In the genomic region with DNA sequence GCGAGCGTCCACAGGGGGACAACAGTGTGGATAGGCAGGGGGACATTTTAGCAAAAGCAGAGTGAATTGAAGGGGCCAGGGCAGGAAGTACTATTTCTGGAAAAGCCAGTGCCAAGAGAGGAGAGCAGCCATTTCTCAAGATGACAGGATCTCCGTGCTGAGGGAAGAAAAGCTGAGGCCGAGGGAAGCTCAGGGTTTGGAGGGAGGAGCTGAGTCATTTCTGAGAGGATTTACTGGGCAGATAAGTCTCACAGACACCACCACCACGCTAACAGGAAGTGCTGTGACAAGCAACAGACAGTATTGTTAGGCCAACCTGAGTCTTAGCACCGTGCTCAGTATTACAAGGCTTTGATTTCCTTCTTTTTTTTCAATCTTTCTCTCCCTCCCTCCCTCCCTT, we compare ENCODE assay signal across 9 mouse cellular contexts.
A peak's percentile ranks its signal among the peaks of the same experiment; 100 is the strongest.
DNase-seq lines count a peak whose midpoint lies in the region; ATAC-seq and TF ChIP-seq lines count a peak whose summit lies in the region.
"Had no signal": no experiment of that assay in that cellular context is flagged by ENCODE, and none has a peak within 500 bp of the region (broad histone marks: within the 10 kb centered on the region; RNA-seq: fewer than 3 reads in every experiment).

No protein-coding gene starts in this region.

- no peaks in the 10 kb centered on the region for H3K27me3 ChIP-seq in hindbrain, embryonic 11.5 days (ENCODE audit: control insufficient read depth, insufficient read depth, low read length)
- H3K27me3 ChIP-seq in hindbrain, embryonic 10.5 days (ENCODE audit: insufficient read depth, poor library complexity, severe bottlenecking), result no peaks in the 10 kb centered on the region
- no peaks in the 10 kb centered on the region for H3K27me3 ChIP-seq in intestine, postnatal 0 days (replicated peaks; ENCODE audit: control insufficient read depth, insufficient read depth, low read length)
- H3K27me3 ChIP-seq in midbrain, embryonic 15.5 days (replicated peaks), result no peaks in the 10 kb centered on the region

- no peak for TF ChIP-seq CTCF in intestine, postnatal 0 days (IDR thresholded peaks at IDR 0.05; ENCODE audit: low read depth)

- no peak overlapping the region for H3K4me2 ChIP-seq in hindbrain, embryonic 11.5 days (replicated peaks; ENCODE audit: low read depth, low read length)
- H3K4me2 ChIP-seq in intestine, postnatal 0 days (replicated peaks; ENCODE audit: low read depth), result no peak overlapping the region
- H3K4me2 ChIP-seq in midbrain, embryonic 15.5 days, result no peak overlapping the region

- WGBS in hindbrain, embryonic 11.5 days, result 63% methylated on average over 6 of the region's 6 CpGs
- 81% methylated on average over 6 of the region's 6 CpGs for WGBS in hindbrain, embryonic 10.5 days
- 25% methylated on average over 6 of the region's 6 CpGs for WGBS in intestine, postnatal 0 days
- 46% methylated on average over 6 of the region's 6 CpGs for WGBS in midbrain, embryonic 15.5 days

- no peaks in the 10 kb centered on the region for H3K9me3 ChIP-seq in hindbrain, embryonic 11.5 days (ENCODE audit: control insufficient read depth, low read length)
- no peaks in the 10 kb centered on the region for H3K9me3 ChIP-seq in hindbrain, embryonic 10.5 days
- no peaks in the 10 kb centered on the region for H3K9me3 ChIP-seq in intestine, postnatal 0 days (ENCODE audit: control insufficient read depth)
- H3K9me3 ChIP-seq in midbrain, embryonic 15.5 days, result no peaks in the 10 kb centered on the region

- no peak for DNase-seq in hindbrain, embryonic 11.5 days (ENCODE audit: low spot score)
- DNase-seq in hindbrain, embryonic 10.5 days (ENCODE audit: low spot score), result no peak
- peak; percentile 45 to 62 for DNase-seq in adrenal gland, postnatal 36 days
- DNase-seq in left cerebral cortex, adult 9 months (ENCODE audit: low spot score in 2 of 2), result no peak
- no peak for DNase-seq in cerebellum, adult 8-10 months
- DNase-seq: forebrain, postnatal 0 days had no signal

- H3K9ac ChIP-seq in hindbrain, embryonic 11.5 days (ENCODE audit: low read depth, low read length), result no peak overlapping the region
- H3K9ac ChIP-seq in intestine, postnatal 0 days (ENCODE audit: low read depth, low read length), result no peak overlapping the region
- no peak overlapping the region for H3K9ac ChIP-seq in midbrain, embryonic 15.5 days
- H3K9ac ChIP-seq: forebrain, postnatal 0 days had no signal

- H3K4me3 ChIP-seq in hindbrain, embryonic 11.5 days (ENCODE audit: low read depth, low read length), result no peak overlapping the region
- no peak overlapping the region for H3K4me3 ChIP-seq in hindbrain, embryonic 10.5 days
- H3K4me3 ChIP-seq in intestine, postnatal 0 days (ENCODE audit: low read depth, low read length), result no peak overlapping the region
- no peak overlapping the region for H3K4me3 ChIP-seq in midbrain, embryonic 15.5 days

- H3K36me3 ChIP-seq in hindbrain, embryonic 11.5 days (ENCODE audit: control insufficient read depth, insufficient read depth, low read length), result no peaks in the 10 kb centered on the region
- H3K36me3 ChIP-seq in hindbrain, embryonic 10.5 days, result peaks cover 27% of the 10 kb centered on the region
- H3K36me3 ChIP-seq in intestine, postnatal 0 days (ENCODE audit: control insufficient read depth, insufficient read depth), result no peaks in the 10 kb centered on the region
- peaks cover 6% of the 10 kb centered on the region; the same call in 1 of the 2 replicates for H3K36me3 ChIP-seq in midbrain, embryonic 15.5 days (replicated peaks)

- peak overlapping the region; percentile 7; the same call in 1 of the 2 replicates for H3K27ac ChIP-seq in hindbrain, embryonic 11.5 days (ENCODE audit: low read depth, low read length)
- H3K27ac ChIP-seq in hindbrain, embryonic 10.5 days, result no peak overlapping the region
- no peak overlapping the region; the same call in 1 of the 2 replicates for H3K27ac ChIP-seq in intestine, postnatal 0 days (ENCODE audit: low read depth, low read length)
- peak overlapping the region; percentile 72 for H3K27ac ChIP-seq in midbrain, embryonic 15.5 days

- no peaks in the 10 kb centered on the region for H3K4me1 ChIP-seq in hindbrain, embryonic 11.5 days (replicated peaks; ENCODE audit: control insufficient read depth, insufficient read depth, low read length)
- peaks cover 10% of the 10 kb centered on the region for H3K4me1 ChIP-seq in hindbrain, embryonic 10.5 days (replicated peaks)
- H3K4me1 ChIP-seq in intestine, postnatal 0 days (replicated peaks; ENCODE audit: control insufficient read depth, insufficient read depth, low read length), result 0 out of 2 replicates have a peak, but pooled peaks cover 3% of the 10 kb centered on the region
- H3K4me1 ChIP-seq in midbrain, embryonic 15.5 days, result peaks cover 22% of the 10 kb centered on the region

- ATAC-seq in hindbrain, embryonic 11.5 days (ENCODE audit: low FRiP score), result no peak
- ATAC-seq in intestine, postnatal 0 days, result peak; percentile 50; the same call in 1 of the 2 replicates
- no peak for ATAC-seq in midbrain, embryonic 15.5 days (replicated peaks)
- ATAC-seq in erythroid progenitor cell, adult 5-6 weeks (replicated peaks; ENCODE audit: low FRiP score, poor library complexity, severe bottlenecking), result no peak
- ATAC-seq: forebrain, postnatal 0 days had no signal

Comparison
In these comparisons a context has a peak if more than half of its experiments do, and no peak if none do; other contexts are left out.
1. H3K27ac ChIP-seq: peak in hindbrain, embryonic 11.5 days (single experiment) and midbrain, embryonic 15.5 days (single experiment); none in hindbrain, embryonic 10.5 days (single experiment) and intestine, postnatal 0 days (single experiment).
2. DNase-seq: peak in adrenal gland, postnatal 36 days (2 of 2); none in hindbrain, embryonic 11.5 days (single experiment), hindbrain, embryonic 10.5 days (single experiment), left cerebral cortex, adult 9 months (0 of 2) and cerebellum, adult 8-10 months (single experiment).